Mouse (Mus musculus) MEL (cell line): Measurements from ENCODE around the gene Tmed1. TPM values are rescaled to one million over a fixed set of nuclear protein-coding genes. Genes with fewer than 3 reads are reported as not detected.

Experiments
- DNase-seq: peaks from one replicate; pipeline ENCODE4 v3.0.0; 2011; ENCODE audit warnings: low read depth, low spot score
- H3K27ac ChIP-seq: 2 replicates; pipeline ENCODE4 v1.5.1; 2012; ENCODE audit warnings: low read depth, mild to moderate bottlenecking, control low read depth, low read length, moderate library complexity; ENCODE audit not compliant: control insufficient read depth
- H3K27me3 ChIP-seq, 2 experiments: fragments of 150-350 bp in 1 of 2; sonication (generic) in 1 of 2; 2 replicates each; pipeline ENCODE4 v1.6.1; 2012; ENCODE audit warnings: low read length in 2 of 2, mild to moderate bottlenecking in 2 of 2, improper control_type of control experiment in 1 of 2, moderate library complexity in 1 of 2; ENCODE audit not compliant: insufficient read depth in 2 of 2, control insufficient read depth in 1 of 2
- H3K36me3 ChIP-seq, 2 experiments: 2 replicates each; pipeline ENCODE4 v1.6.1; 2012 to 2014; ENCODE audit warnings: low read length in 2 of 2, improper control_type of control experiment in 1 of 2, inconsistent platforms in 1 of 2, mild to moderate bottlenecking in 1 of 2; ENCODE audit not compliant: insufficient read depth in 2 of 2, control insufficient read depth in 1 of 2
- H3K4me1 ChIP-seq, 2 experiments: fragments of 150-350 bp in 1 of 2; sonication (generic) in 1 of 2; 2 replicates each; pipeline ENCODE4 v1.6.1; 2012; ENCODE audit warnings: low read length in 2 of 2, improper control_type of control experiment in 1 of 2, mild to moderate bottlenecking in 1 of 2; ENCODE audit not compliant: insufficient read depth in 2 of 2, control insufficient read depth in 1 of 2
- H3K4me3 ChIP-seq, 2 experiments: fragments of 150-350 bp in 1 of 2; sonication (generic) in 1 of 2; 2 replicates each; pipeline ENCODE4 v1.5.1; 2012; ENCODE audit warnings: low read depth in 2 of 2, low read length in 2 of 2, mild to moderate bottlenecking in 2 of 2, moderate library complexity in 2 of 2, control low read depth in 1 of 2, improper control_type of control experiment in 1 of 2; ENCODE audit not compliant: control insufficient read depth in 1 of 2, insufficient read depth in 1 of 2
- H3K79me2 ChIP-seq: 2 replicates; pipeline ENCODE4 v1.6.1; 2012; ENCODE audit warnings: mild to moderate bottlenecking, low read length, moderate library complexity; ENCODE audit not compliant: control insufficient read depth, poor library complexity, insufficient read depth
- H3K9ac ChIP-seq: 2 replicates; pipeline ENCODE4 v1.6.1; 2012; ENCODE audit warnings: low read depth, mild to moderate bottlenecking, control low read depth, low read length, moderate library complexity; ENCODE audit not compliant: control insufficient read depth, poor library complexity, severe bottlenecking
- H3K9me3 ChIP-seq: fragments of 150-350 bp; sonication (generic); replicated peaks from 2 replicates; pipeline ENCODE4 v1.6.1; 2012; ENCODE audit warnings: mild to moderate bottlenecking, low read length, improper control_type of control experiment, moderate library complexity; ENCODE audit not compliant: insufficient read depth
- BHLHE40 ChIP-seq: IDR thresholded peaks from 2 replicates; pipeline ENCODE4 v1.6.1; 2012; ENCODE audit warnings: low read depth, mild to moderate bottlenecking, inconsistent platforms, low read length, improper control_type of control experiment, borderline replicate concordance
- CHD1 ChIP-seq: IDR thresholded peaks from 2 replicates; pipeline ENCODE4 v1.6.1; 2012; ENCODE audit warnings: low read depth, mild to moderate bottlenecking, inconsistent platforms, low read length, improper control_type of control experiment
- CHD2 ChIP-seq: IDR thresholded peaks from 2 replicates; pipeline ENCODE4 v1.6.1; 2011; ENCODE audit warnings: low read length, improper control_type of control experiment
- E2F4 ChIP-seq: IDR thresholded peaks from 2 replicates; pipeline ENCODE4 v1.6.1; 2011; ENCODE audit warnings: low read depth, low read length, improper control_type of control experiment, borderline replicate concordance
- ELF1 ChIP-seq: IDR thresholded peaks from 2 replicates; pipeline ENCODE4 v1.6.1; 2014; ENCODE audit warnings: low read depth, mild to moderate bottlenecking, inconsistent platforms, low read length, improper control_type of control experiment, moderate library complexity
- EP300 ChIP-seq, 2 experiments: IDR thresholded peaks; 2 replicates each; pipeline ENCODE4 v1.6.1; 2011; ENCODE audit warnings: improper control_type of control experiment in 2 of 2, low read length in 2 of 2, low read depth in 1 of 2, mild to moderate bottlenecking in 1 of 2
- GATA1 ChIP-seq: IDR thresholded peaks from 2 replicates; pipeline ENCODE4 v1.6.1; 2011; ENCODE audit warnings: low read depth, low read length, improper control_type of control experiment
- HCFC1 ChIP-seq: IDR thresholded peaks from 2 replicates; pipeline ENCODE4 v1.6.1; 2012; ENCODE audit warnings: low read depth, mild to moderate bottlenecking, inconsistent platforms, low read length, improper control_type of control experiment, moderate library complexity
- JUND ChIP-seq: IDR thresholded peaks from 2 replicates; pipeline ENCODE4 v1.6.1; 2011; ENCODE audit warnings: low read depth, mild to moderate bottlenecking, improper control_type of control experiment, low read length
- KAT2A ChIP-seq: conservative IDR thresholded peaks from 2 replicates; pipeline ENCODE4 v1.6.1; 2012; ENCODE audit warnings: low read depth, low read length, improper control_type of control experiment, inconsistent platforms
- MAFK ChIP-seq: IDR thresholded peaks from 2 replicates; pipeline ENCODE4 v1.6.1; 2011; ENCODE audit warnings: low read depth, mild to moderate bottlenecking, low read length, improper control_type of control experiment, borderline replicate concordance
- MAX ChIP-seq: IDR thresholded peaks from 2 replicates; pipeline ENCODE4 v1.6.1; 2011; ENCODE audit warnings: low read length, improper control_type of control experiment
- MAZ ChIP-seq: IDR thresholded peaks from 2 replicates; pipeline ENCODE4 v1.6.1; 2012; ENCODE audit warnings: low read depth, mild to moderate bottlenecking, inconsistent platforms, low read length, improper control_type of control experiment
- MXI1 ChIP-seq: IDR thresholded peaks from 2 replicates; pipeline ENCODE4 v1.6.1; 2011; ENCODE audit warnings: mild to moderate bottlenecking, low read depth, low read length, improper control_type of control experiment
- MYB ChIP-seq: IDR thresholded peaks from 2 replicates; pipeline ENCODE4 v1.6.1; 2011; ENCODE audit warnings: mild to moderate bottlenecking, low read depth, low read length, improper control_type of control experiment
- NELFE ChIP-seq: IDR thresholded peaks from 2 replicates; pipeline ENCODE4 v1.6.1; 2011; ENCODE audit warnings: low read depth, low read length, improper control_type of control experiment
- NRF1 ChIP-seq: IDR thresholded peaks from 2 replicates; pipeline ENCODE4 v1.6.1; 2014; ENCODE audit warnings: low read depth, mild to moderate bottlenecking, inconsistent platforms, low read length, improper control_type of control experiment, moderate library complexity; ENCODE audit not compliant: poor library complexity, insufficient read depth, severe bottlenecking
- POLR2A ChIP-seq, 2 experiments: IDR thresholded peaks; 2 replicates each; pipeline ENCODE4 v1.6.1; 2011 to 2012; ENCODE audit warnings: low read length in 2 of 2, mild to moderate bottlenecking in 2 of 2, control low read depth in 1 of 2, improper control_type of control experiment in 1 of 2, low read depth in 1 of 2, moderate library complexity in 1 of 2; ENCODE audit not compliant: control insufficient read depth in 1 of 2, insufficient read depth in 1 of 2, poor library complexity in 1 of 2
- POLR2AphosphoS2 ChIP-seq: IDR thresholded peaks from 2 replicates; pipeline ENCODE4 v1.6.1; 2011; ENCODE audit warnings: low read length, improper control_type of control experiment
- POLR2AphosphoS5 ChIP-seq: IDR thresholded peaks from 2 replicates; pipeline ENCODE4 v1.6.1; 2012; ENCODE audit warnings: low read depth, borderline replicate concordance, mild to moderate bottlenecking, inconsistent platforms, low read length, moderate library complexity, mixed read lengths
- SIN3A ChIP-seq: IDR thresholded peaks from 2 replicates; pipeline ENCODE4 v1.6.1; 2012; ENCODE audit warnings: low read length, improper control_type of control experiment, inconsistent platforms
- SMC3 ChIP-seq: IDR thresholded peaks from 2 replicates; pipeline ENCODE4 v1.6.1; 2011; ENCODE audit warnings: low read depth, low read length, improper control_type of control experiment
- TAL1 ChIP-seq: IDR thresholded peaks from 2 replicates; pipeline ENCODE4 v1.6.1; 2012; ENCODE audit warnings: mild to moderate bottlenecking, inconsistent platforms, low read length, moderate library complexity, mixed read lengths
- TBP ChIP-seq: IDR thresholded peaks from 2 replicates; pipeline ENCODE4 v1.8.0; 2011; ENCODE audit warnings: low read depth, low read length, improper control_type of control experiment
- TCF12 ChIP-seq: IDR thresholded peaks from 2 replicates; pipeline ENCODE4 v1.6.1; 2014; ENCODE audit warnings: low read depth, mild to moderate bottlenecking, inconsistent platforms, low read length, improper control_type of control experiment, moderate library complexity
- UBTF ChIP-seq: IDR thresholded peaks from 2 replicates; pipeline ENCODE4 v1.6.1; 2012; ENCODE audit warnings: low read depth, mild to moderate bottlenecking, inconsistent platforms, low read length, improper control_type of control experiment, moderate library complexity, borderline replicate concordance; ENCODE audit not compliant: insufficient read depth
- USF1 ChIP-seq: IDR thresholded peaks from 2 replicates; pipeline ENCODE4 v1.6.1; 2014; ENCODE audit warnings: low read depth, mild to moderate bottlenecking, inconsistent platforms, low read length, improper control_type of control experiment, moderate library complexity
- USF2 ChIP-seq, 2 experiments: IDR thresholded peaks; 2 replicates each; pipeline ENCODE4 v1.6.1; 2011 to 2012; ENCODE audit warnings: improper control_type of control experiment in 2 of 2, low read length in 2 of 2, borderline replicate concordance in 1 of 2, inconsistent platforms in 1 of 2, low read depth in 1 of 2, mild to moderate bottlenecking in 1 of 2; ENCODE audit not compliant: insufficient read depth in 1 of 2
- ZC3H11A ChIP-seq: IDR thresholded peaks from 2 replicates; pipeline ENCODE4 v1.6.1; 2012; ENCODE audit warnings: low read depth, mild to moderate bottlenecking, inconsistent platforms, low read length, improper control_type of control experiment
- ZMIZ1 ChIP-seq: IDR thresholded peaks from 2 replicates; pipeline ENCODE4 v1.6.1; 2012; ENCODE audit warnings: low read depth, mild to moderate bottlenecking, inconsistent platforms, low read length, improper control_type of control experiment, moderate library complexity
- ZNF384 ChIP-seq: IDR thresholded peaks from 2 replicates; pipeline ENCODE4 v1.6.1; 2012; ENCODE audit warnings: low read depth, mild to moderate bottlenecking, inconsistent platforms, low read length, improper control_type of control experiment
- polyA plus RNA-seq, 2 experiments: library from polyadenylated mRNA; stranded (reverse) in 1 of 2; unstranded in 1 of 2; fragments of >175 nt in 1 of 2; fragments of >200 nt in 1 of 2; gene quantifications; 2 replicates each; pipeline versions ENCODE4 v1.2.1 to v1.2.4; 2012; ENCODE audit warnings: low replicate concordance in 2 of 2, low read depth in 1 of 2; ENCODE audit not compliant: insufficient read length in 2 of 2, insufficient read depth in 1 of 2, missing spikeins in 1 of 2
- total RNA-seq: library from RNA; depleted of rRNA; stranded (reverse); fragments of 300-350 nt; gene quantifications from 2 replicates; pipeline ENCODE4 v1.2.3, GENCODE M21; 2012; rRNA removed

Gene Tmed1
- total RNA-seq (128 and 146 TPM in 2 replicates), polyA plus RNA-seq (10 to 100 TPM in 1 of 2 experiments, not detected in 1; 89.4 TPM)

DNA sequence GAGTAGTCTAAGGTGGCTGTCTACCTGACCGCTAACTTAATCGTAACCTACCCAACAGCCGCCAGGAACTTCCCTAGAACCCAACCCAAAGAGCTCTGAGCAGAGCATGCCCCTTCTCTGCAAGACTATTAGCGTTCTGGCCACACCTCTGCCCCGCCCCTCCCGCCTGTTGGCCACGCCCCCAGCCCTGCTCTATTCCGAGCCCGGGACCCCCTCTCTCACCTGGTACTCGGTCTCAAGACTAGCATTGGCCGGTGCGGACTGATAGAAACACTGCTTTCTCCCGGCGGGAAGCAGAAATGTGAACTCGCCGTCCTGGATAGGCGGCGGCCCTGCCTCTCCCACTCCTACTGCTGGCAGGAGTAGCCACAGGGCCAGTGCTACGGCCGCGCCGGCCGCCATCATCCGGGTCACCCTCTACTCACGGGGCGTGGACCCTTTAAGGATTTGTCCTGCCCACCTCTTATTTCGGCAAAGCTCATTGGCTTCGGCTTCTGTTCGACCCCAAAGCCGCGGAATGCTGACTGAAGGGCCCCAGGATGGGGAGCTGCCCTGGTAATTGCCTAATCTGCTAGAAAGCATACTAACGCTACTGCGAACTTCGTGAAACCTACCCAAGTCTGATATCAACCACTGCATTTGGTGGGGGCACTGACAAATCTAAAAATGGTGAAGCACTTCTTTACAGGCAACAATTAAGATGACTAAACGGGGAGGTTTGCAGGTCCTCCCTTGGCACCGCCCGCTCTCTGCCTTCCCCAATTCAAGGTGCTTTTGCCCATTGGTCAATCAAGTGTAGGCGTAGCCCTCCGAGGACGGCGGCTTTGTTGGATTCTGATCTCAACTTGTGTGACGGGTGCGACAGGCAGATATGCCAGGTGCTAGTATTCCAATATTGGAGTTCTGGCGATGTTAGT, at the start of gene Tmed1:
Gene Tmed1, minus strand, starts transcription at position 481 of the 917 bp plus-strand sequence.
- peak within 1 kb of the TSS; percentile 85 for H3K27ac ChIP-seq
- H3K36me3 ChIP-seq: peaks cover 0 to 16% of the 10 kb centered on the region in 2 experiments; a peak in 3 of 4 replicates

DNA sequence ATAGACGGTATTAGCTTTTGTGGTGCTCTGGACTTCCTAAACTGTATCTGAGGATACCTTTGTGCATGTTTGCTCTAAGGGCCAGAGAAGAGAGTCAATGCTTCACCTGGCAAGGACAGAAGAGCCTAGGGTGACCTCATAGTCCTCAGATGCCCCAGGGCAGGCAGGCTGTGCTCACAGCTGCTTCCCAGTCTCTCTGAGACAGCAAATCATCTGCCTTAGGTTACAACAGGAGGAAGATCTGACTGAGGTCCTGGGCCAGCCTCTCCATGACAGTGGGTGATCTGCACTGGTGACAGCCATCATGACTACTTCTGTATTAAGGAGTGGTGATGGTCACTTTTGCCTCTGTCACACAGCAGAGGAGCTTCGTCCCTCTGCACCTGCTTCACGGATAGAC, 49.1 kb upstream of the Tmed1 start:
- Histone ChIP-seq H3K27me3 (no peaks in the 10 kb centered on the region), H3K9ac (no peak overlapping the region), H3K79me2 (peaks cover 48% of the 10 kb centered on the region), H3K4me3 (no peak overlapping the region), H3K36me3 (peaks cover 33 to 55% of the 10 kb centered on the region in 2 experiments), H3K27ac (peak overlapping the region; percentile 18; the same call in 1 of the 2 replicates), H3K9me3 (no peaks in the 10 kb centered on the region), H3K4me1 (peaks cover 21 to 35% of the 10 kb centered on the region in 2 experiments)
- TF ChIP-seq MAFK (no peak), JUND (no peak), NRF1 (no peak), CHD1 (no peak), UBTF (no peak), SMC3 (no peak), TCF12 (no peak), BHLHE40 (no peak), SIN3A (no peak), MXI1 (no peak), HCFC1 (no peak)
- no peak for DNase-seq

More for the DNA sequence above, at the start of gene Tmed1:
- DNase-seq: peak; percentile 100
- Histone ChIP-seq H3K79me2 (peaks cover 8% of the 10 kb centered on the region), H3K27me3 (no peaks in the 10 kb centered on the region), H3K9ac (peak within 1 kb of the TSS; percentile 75), H3K9me3 (no peaks in the 10 kb centered on the region), H3K4me3 (peak within 1 kb of the TSS; percentile 54 to 67), H3K4me1 (peaks cover 2 to 22% of the 10 kb centered on the region in 2 experiments; a peak in 3 of 4 replicates)
- TF ChIP-seq ELF1 (no peak), MAFK (no peak), UBTF (no peak), HCFC1 (no peak), EP300 (IDR thresholded peaks at IDR 0.05; ENCODE audit: low read depth in 1 of 2, low read length in 2 of 2) (no peak), E2F4 (no peak), NRF1 (no peak), POLR2AphosphoS2 (no peak), TBP (peak; percentile 92), BHLHE40 (no peak), ZC3H11A (no peak), MXI1 (no peak), ZMIZ1 (no peak), CHD2 (no peak), KAT2A (no peak), POLR2AphosphoS5 (peak; percentile 32; the same call in 1 of the 2 replicates), TCF12 (no peak), USF1 (no peak), SMC3 (no peak), MAX (no peak), POLR2A (IDR thresholded peaks at IDR 0.05; ENCODE audit: control insufficient read depth in 1 of 2, insufficient read depth in 1 of 2, low read depth in 1 of 2, low read length in 2 of 2, poor library complexity in 1 of 2) (peak in 1 of 2 experiments; percentile 97; a peak in 2 of 4 replicates), NELFE (no peak), USF2 (IDR thresholded peaks at IDR 0.05; ENCODE audit: borderline replicate concordance in 1 of 2, insufficient read depth in 1 of 2, low read depth in 1 of 2, low read length in 2 of 2) (no peak), ZNF384 (no peak), TAL1 (peak; percentile 79), MYB (no peak), SIN3A (no peak), GATA1 (peak; percentile 34; the same call in 1 of the 2 replicates), MAZ (no peak)
